Mouse (Mus musculus) brain, embryonic 14.5 days (tissue): ENCODE data around the gene Sorcs3. TPM values are rescaled to one million over a fixed set of nuclear protein-coding genes. Genes with fewer than 3 reads are reported as not detected.
A peak's percentile ranks its signal among the peaks of the same experiment; 100 is the strongest.

ENCODE experiments used
- DNase-seq: peaks from one replicate; pipeline ENCODE4 v3.0.0-alpha.2; 2011; ENCODE audit warnings: low read depth
- CTCF ChIP-seq: fragments of 200-500 bp; IDR thresholded peaks from 2 replicates; pipeline ENCODE4 v1.5.1; 2012; ENCODE audit warnings: inconsistent platforms, mild to moderate bottlenecking, moderate library complexity, borderline replicate concordance; ENCODE audit not compliant: insufficient read depth, insufficient read length; ENCODE audit errors: extremely low read depth
- POLR2A ChIP-seq: fragments of 200-500 bp; IDR thresholded peaks from 2 replicates; pipeline ENCODE4 v1.6.1; 2012; ENCODE audit warnings: mild to moderate bottlenecking, inconsistent platforms, borderline replicate concordance; ENCODE audit not compliant: poor library complexity, insufficient read depth, insufficient read length, severe bottlenecking; ENCODE audit errors: extremely low read depth
- polyA plus RNA-seq: library from polyadenylated mRNA; depleted of rRNA; stranded (reverse); fragments of >200 nt; gene quantifications from 2 replicates; pipeline ENCODE4 v1.2.3, GENCODE M21; 2012

The Sorcs3 gene
- polyA plus RNA-seq, 1 experiment, result 14.6 TPM

DNA sequence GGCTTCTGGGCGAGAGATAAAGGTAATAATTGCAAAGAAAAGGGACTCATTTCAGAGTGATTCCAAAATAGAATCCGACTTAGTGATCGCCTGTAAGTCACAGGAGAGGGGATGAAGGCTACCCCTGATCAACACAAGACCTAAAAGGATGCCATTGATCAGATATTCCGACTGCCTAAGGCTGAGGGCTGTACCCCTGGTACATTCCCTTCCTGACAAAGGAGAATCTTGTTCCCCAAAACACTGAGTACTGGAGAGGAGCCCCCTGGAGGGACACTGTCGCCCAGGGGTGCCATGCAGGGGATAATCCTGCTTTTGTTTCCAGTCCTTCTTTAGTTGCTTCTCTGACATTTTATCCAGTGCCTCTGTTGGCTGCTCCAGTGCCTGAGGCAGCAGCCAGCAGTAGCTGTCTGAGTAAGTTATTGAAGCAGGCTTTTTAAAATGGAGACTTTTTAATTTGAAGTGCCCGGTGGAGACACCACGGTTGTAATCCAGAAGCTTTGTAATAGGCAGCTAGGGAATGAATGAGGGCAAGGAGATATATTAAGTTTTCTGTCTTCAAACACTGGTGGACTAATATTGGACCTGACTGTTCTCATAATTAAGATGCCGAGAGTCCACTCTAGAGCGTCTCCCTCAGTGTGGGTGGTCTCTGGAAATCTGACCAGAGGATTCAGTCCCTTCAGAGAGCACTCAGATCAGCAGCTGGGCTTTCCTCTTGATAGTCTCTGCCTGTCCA, 342.5 kb downstream of the Sorcs3 start:
- TF ChIP-seq CTCF, result no peak
- TF ChIP-seq POLR2A, result no peak
- DNase-seq, result peak; percentile 51

DNA sequence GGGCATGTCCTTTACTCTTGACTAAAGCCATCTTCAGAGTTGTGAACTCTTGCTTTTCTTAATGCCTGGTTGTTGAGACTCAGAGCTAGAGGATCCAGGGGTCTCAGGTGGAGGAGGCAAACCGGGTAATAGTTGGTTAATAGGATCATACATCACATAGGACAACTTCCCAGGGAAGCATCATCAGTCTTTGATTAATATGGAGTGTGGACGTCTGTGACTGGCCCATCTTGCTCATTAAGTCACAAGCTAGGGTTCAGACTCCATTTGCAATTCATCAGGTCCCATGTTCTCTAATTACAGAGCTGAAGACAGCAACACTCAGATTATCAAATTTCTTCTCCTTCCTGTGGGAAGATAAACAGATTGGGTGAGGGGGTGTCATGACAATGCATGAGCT, 353.6 kb downstream of the Sorcs3 start:
- TF ChIP-seq POLR2A (no peak), CTCF (no peak)
- DNase-seq, result peak; percentile 43

GRCm38 (mm10) chr19:48575736-48576135, 369.9 kb downstream of the Sorcs3 start:
- TF ChIP-seq POLR2A (no peak), CTCF (no peak)
- peak; percentile 82 for DNase-seq

- DNase-seq, result peak; percentile 75
Observed at GRCm38 (mm10) chr19:48577169-48577568, 371.3 kb downstream of the Sorcs3 start.

DNA sequence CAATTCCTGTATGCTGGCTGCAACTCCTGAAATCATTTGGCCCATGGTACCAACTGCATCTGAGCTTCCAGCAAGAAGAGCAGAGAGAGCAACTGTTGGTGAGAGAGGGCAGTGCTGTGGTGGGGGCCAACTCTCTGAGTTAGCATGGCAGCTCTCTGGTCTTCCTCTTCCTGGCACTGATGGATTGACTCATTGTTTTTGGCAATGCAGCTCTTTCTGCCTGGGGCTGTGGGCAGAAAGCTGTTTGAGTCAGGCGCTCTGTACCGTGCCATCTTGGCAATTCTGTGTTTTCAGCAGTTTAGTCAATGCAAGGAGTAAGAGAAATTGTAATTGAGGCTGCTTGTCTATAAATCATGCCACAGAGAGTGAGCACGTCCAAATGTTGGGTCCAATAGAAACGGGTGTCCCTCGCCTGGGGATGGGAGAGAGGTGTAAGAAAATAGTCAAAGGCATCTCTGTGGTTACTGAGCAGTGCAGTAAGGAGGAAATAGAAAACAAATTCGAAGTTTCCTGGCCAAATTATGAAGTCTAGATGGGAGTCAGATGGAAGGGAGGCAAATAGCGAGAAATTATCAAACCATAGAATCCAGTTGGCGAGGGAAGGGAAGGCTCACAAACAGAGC, 379.2 kb downstream of the Sorcs3 start:
- DNase-seq, result peak; percentile 59
- TF ChIP-seq CTCF (no peak), POLR2A (no peak)

More at GRCm38 (mm10) chr19:48577169-48577568, 371.3 kb downstream of the Sorcs3 start:
- TF ChIP-seq POLR2A, result no peak
- no peak for TF ChIP-seq CTCF

- no peak for DNase-seq
- TF ChIP-seq POLR2A (no peak), CTCF (no peak)
Observed at GRCm38 (mm10) chr19:48616951-48617350, 411.1 kb downstream of the Sorcs3 start.

DNA sequence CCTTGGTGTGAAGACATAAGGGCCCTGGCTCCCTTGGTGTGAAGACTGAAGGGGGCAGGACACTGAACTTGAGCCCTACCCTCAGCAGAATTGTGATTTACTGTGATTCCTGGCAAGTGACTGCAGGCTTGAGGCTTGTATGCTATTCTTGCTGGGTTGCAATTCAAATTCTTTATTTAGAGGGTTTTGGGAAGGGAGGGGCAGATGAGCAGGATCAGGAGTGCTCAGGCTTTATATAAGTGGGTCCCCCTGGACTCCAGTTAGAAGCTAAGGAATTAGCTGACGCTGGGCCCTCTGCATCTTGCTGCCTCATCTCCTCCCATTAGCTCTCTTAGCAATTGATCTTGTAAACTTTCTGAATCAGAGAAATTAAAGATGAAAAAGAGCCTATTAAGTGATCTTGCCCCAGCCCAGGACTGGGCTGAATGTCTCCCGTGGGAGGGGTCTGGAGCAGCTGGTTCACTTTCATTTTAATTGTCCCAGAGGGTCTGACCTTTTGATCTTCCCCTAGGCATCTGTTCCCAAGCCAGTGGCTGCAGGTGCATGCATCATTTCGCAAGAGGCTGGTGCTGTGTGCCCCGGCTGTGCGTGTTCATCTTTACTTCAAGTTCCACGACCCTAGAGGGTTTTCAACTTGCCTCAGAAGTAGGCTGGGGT, 425.0 kb downstream of the Sorcs3 start:
- peak; percentile 37 for DNase-seq
- no peak for TF ChIP-seq CTCF
- no peak for TF ChIP-seq POLR2A

GRCm38 (mm10) chr19:48642566-48642965, 436.7 kb downstream of the Sorcs3 start:
- TF ChIP-seq CTCF, result no peak
- TF ChIP-seq POLR2A, result no peak
- DNase-seq, result no peak

GRCm38 (mm10) chr19:48649941-48650340, 444.1 kb downstream of the Sorcs3 start:
- TF ChIP-seq POLR2A (no peak), CTCF (no peak)
- DNase-seq, result no peak

DNA sequence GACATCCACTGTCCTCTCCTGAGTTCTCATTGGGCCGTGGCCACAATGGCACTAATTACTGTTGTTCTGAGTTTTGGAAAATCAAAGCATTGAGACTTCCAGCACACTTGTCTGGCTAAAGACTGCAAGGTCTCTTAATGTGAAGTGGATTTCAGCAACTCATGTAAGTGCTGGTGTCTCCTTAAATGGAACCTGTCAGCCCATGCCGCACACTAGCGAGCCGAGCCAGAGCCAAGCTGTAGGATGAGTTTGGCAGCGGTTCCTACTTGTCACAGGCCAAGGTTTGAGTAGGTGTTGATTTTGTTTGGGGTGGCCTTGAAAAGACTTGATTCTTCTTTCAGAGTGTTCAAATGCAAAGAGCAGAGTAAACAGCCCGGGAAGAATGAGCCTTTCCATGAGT, 445.8 kb downstream of the Sorcs3 start:
- DNase-seq, result peak; percentile 77

GRCm38 (mm10) chr19:48660201-48660600, 454.4 kb downstream of the Sorcs3 start:
- TF ChIP-seq CTCF (no peak), POLR2A (no peak)
- DNase-seq, result peak; percentile 77

More for the DNA sequence above, 445.8 kb downstream of the Sorcs3 start:
- TF ChIP-seq POLR2A (no peak), CTCF (no peak)
